Mouse (Mus musculus): ENCODE measurements around the gene Upk2. TPM values are rescaled to one million over a fixed set of nuclear protein-coding genes. Genes with fewer than 3 reads are reported as not detected.
A peak's percentile ranks its signal among the peaks of the same experiment; 100 is the strongest.

The Upk2 gene
- polyA plus RNA-seq, 1 experiment from 2014 or later = not detected

DNA sequence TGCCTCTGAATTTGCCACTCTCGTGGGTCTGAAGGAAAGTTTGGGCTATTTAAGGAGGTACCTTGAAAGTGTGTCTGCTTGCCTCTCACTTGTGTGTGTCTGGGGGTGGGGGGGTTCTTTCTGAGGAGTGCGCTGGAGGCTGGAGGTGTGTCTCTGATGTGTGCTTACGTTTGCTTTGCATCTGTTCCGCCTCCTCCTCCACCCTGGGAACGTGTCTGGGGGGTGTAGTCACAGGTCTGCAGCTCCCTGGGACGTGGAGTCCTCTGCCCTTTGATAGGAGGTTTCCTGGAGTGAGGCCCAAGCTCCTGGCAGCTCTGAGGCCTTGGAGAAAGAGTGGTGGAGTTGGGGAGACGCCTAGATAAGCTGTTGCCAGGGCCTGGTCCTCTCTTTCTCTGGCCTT, 32.7 kb upstream of the Upk2 start:
- H3K4me2 ChIP-seq = peak overlapping the region; percentile 83
- H3K36me3 ChIP-seq = peaks cover 9% of the 10 kb centered on the region; the same call in 1 of the 2 replicates
- ATAC-seq (ENCODE audit: extremely low read depth, insufficient number of reproducible peaks, low FRiP score, low TSS enrichment) = peak; percentile 11
- no peaks in the 10 kb centered on the region for H3K27me3 ChIP-seq (replicated peaks)
- peak overlapping the region; percentile 91 for H3K27ac ChIP-seq (replicated peaks)
- H3K9ac ChIP-seq = peak overlapping the region; percentile 99
- under 1% methylated on average over 7 of the region's 7 CpGs for WGBS
- no peaks in the 10 kb centered on the region for H3K9me3 ChIP-seq
- H3K4me1 ChIP-seq = peaks cover 85% of the 10 kb centered on the region
- H3K4me3 ChIP-seq = peak overlapping the region; percentile 99

DNA sequence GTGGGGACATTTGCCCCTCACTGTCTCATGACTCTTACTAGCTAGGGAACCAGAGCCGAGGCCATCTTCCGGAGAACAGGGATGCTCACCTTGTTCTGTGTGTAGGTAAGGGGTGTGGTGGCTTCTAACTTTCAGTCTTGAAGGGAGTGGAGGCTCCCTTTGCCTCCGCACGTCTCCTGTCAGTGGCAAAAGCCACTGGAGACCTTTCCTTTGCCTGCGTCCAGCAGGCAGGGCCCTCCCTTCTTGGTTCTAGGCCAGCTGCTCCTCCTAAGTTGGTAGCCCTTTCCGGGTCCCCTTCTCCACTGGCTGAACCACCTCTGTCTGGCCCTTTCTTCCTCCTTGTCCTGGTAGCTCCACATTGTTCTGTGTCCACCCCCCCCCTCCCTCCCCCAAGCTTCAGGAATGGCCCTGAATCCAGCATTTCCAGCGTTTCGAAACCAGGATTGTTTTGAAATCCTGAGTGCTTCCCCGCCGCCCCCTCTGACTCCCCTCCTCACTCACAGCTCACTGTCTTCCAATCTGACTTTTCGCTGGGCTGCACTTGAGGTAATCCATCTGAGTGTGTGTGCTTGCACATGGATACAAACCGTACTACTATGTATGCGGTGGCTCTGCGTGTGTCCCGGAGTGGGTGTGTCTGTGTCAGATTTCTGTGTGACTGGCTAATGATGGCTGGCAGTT, 32.1 kb upstream of the Upk2 start:
- peak overlapping the region; percentile 99 for H3K9ac ChIP-seq
- peak overlapping the region; percentile 99 for H3K4me3 ChIP-seq
- WGBS = 12% methylated on average over 15 of the region's 15 CpGs
- H3K4me1 ChIP-seq = peaks cover 85% of the 10 kb centered on the region
- peak overlapping the region; percentile 83 for H3K4me2 ChIP-seq
- no peaks in the 10 kb centered on the region for H3K9me3 ChIP-seq
- H3K36me3 ChIP-seq = peaks cover 6% of the 10 kb centered on the region; the same call in 1 of the 2 replicates
- H3K27me3 ChIP-seq (replicated peaks) = no peaks in the 10 kb centered on the region
- no peak for ATAC-seq (ENCODE audit: extremely low read depth, insufficient number of reproducible peaks, low FRiP score, low TSS enrichment)
- H3K27ac ChIP-seq (replicated peaks) = peak overlapping the region; percentile 91

DNA sequence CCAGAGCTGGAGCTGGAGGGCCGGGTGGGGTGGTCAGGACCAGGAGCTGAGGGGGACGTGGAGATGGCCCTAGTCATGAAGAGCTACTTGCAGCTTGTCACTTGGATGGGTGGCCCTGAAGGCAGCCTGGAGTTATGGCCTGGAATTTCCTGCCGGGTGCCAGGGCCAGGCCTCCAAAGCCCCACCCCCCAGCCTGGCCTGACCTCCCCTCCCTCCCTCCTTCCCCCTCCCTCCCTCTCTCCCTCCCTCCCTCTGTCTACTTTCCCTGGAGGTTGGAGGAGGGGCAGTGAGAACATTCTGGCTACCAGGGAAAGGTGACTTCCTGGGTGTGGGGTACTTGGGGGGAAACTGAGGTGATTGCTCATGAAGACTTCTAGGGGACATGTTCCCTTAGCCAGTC, 31.6 kb upstream of the Upk2 start:
- Histone ChIP-seq H3K4me2 (peak overlapping the region; percentile 83), H3K4me1 (peaks cover 81% of the 10 kb centered on the region), H3K9me3 (no peaks in the 10 kb centered on the region), H3K9ac (peak overlapping the region; percentile 99), H3K27ac (replicated peaks) (peak overlapping the region; percentile 91), H3K36me3 (peaks cover under 1% of the 10 kb centered on the region; the same call in 1 of the 2 replicates), H3K27me3 (replicated peaks) (no peaks in the 10 kb centered on the region), H3K4me3 (peak overlapping the region; percentile 99)
- ATAC-seq (ENCODE audit: extremely low read depth, insufficient number of reproducible peaks, low FRiP score, low TSS enrichment) = no peak
- WGBS = 4% methylated on average over 3 of the region's 3 CpGs

DNA sequence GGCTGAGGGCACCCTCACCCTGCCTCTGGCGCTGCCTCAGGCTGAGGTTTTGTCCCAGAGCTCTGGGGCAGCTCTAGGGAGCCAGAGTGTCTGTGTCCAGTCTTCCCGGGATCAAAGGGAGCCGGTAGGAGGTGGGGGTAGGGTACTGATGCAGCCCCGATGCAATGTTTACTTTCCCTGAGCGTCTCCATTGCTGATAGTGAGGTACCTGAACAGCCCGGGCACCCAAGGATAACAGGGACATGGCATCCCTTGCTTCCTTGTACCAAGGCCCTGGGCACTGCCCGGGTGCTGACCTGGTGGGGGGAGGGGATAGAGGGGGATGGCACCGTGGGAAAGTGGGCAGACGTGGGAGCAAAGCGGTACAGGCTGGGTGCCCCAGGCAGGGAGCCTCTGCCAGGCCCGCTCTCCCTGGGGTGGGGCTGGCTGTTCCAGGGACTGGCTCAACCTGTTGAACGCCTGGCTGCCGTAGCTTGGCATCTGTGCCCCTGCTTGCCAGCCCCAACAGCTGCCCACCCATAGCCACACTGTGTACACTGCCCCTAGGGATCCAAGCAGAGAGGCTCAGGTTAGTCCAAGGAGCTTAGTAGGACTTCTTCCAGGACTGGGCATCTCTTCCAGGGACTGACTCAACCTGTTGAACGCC, 30.9 kb upstream of the Upk2 start:
- no peaks in the 10 kb centered on the region for H3K36me3 ChIP-seq
- peak overlapping the region; percentile 91 for H3K27ac ChIP-seq (replicated peaks)
- peak overlapping the region; percentile 99 for H3K9ac ChIP-seq
- no peaks in the 10 kb centered on the region for H3K9me3 ChIP-seq
- H3K4me2 ChIP-seq = peak overlapping the region; percentile 83
- ATAC-seq (ENCODE audit: extremely low read depth, insufficient number of reproducible peaks, low FRiP score, low TSS enrichment) = no peak
- peak overlapping the region; percentile 99 for H3K4me3 ChIP-seq
- H3K27me3 ChIP-seq (replicated peaks) = no peaks in the 10 kb centered on the region
- WGBS = 28% methylated on average over 14 of the region's 14 CpGs
- peaks cover 74% of the 10 kb centered on the region for H3K4me1 ChIP-seq

DNA sequence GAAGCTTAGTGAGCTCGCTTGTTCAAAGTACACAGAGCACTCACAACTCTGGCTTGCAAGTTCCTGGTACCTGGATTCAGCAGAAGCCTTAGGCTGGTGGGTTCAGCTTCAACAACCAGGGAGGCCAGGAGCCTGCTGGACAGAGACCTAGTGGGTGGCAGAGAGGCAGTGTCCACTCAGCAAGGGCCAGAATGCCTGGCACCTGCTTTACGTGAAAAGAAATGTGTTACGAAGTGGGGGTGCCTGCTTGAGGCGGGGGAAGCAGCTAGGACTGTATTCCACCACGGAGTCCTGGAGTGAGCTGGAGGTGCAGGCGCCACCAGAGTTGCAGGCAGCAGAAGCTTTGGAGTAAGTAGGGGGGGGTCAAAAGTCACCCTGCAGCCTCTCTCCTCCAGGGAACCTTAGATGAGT, 30.3 kb upstream of the Upk2 start:
- peaks cover 73% of the 10 kb centered on the region for H3K4me1 ChIP-seq
- H3K9me3 ChIP-seq = no peaks in the 10 kb centered on the region
- peak overlapping the region; percentile 99 for H3K4me3 ChIP-seq
- ATAC-seq (ENCODE audit: extremely low read depth, insufficient number of reproducible peaks, low FRiP score, low TSS enrichment) = no peak
- peak overlapping the region; percentile 83 for H3K4me2 ChIP-seq
- WGBS = 36% methylated on average over 6 of the region's 6 CpGs
- H3K9ac ChIP-seq = peak overlapping the region; percentile 99
- no peaks in the 10 kb centered on the region for H3K27me3 ChIP-seq (replicated peaks)
- H3K36me3 ChIP-seq = no peaks in the 10 kb centered on the region
- H3K27ac ChIP-seq (replicated peaks) = peak overlapping the region; percentile 91

DNA sequence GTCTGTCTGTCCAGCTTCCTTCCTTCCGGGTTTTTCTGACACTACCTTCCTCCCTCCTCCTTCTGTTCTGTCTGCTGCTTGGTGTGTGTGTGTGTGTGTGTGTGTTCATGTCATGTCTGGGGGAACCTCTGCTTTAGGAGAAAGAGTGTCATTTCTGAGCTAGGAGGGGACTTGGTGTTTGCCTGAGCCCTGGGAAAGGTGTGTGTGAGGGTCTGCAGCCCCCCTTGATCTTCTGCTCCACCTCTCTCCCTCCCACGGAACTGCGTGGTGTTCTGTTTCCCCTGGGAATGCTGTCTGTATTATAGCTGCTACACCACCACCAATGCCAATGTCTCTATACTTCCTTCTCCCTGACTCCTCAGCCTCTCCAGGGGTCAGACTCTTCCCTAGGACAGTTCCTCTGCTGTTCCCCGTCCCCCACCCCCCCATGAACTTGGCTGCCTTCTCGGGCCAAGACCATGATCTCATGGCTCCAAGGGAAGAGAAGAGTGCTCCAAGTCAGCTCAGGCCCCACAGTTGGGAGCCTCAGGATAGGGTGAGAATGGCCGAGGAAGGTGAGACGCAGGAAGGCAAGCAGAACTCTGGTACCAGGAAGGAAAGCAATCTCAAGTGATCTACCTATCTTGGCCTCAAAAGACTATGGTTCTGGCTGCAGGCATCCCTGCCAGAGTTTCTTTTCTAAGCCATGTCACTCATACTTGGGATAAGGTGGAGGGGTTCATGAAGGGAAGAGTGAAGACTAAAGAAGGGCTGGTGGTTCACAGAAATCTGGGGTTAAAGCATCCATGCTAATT, 29.7 kb upstream of the Upk2 start:
- Histone ChIP-seq H3K4me1 (peaks cover 71% of the 10 kb centered on the region), H3K9me3 (no peaks in the 10 kb centered on the region), H3K36me3 (no peaks in the 10 kb centered on the region), H3K27ac (replicated peaks) (peak overlapping the region; percentile 91), H3K4me3 (peak overlapping the region; percentile 99), H3K9ac (peak overlapping the region; percentile 99), H3K4me2 (peak overlapping the region; percentile 83), H3K27me3 (replicated peaks) (no peaks in the 10 kb centered on the region)
- no peak for ATAC-seq (ENCODE audit: extremely low read depth, insufficient number of reproducible peaks, low FRiP score, low TSS enrichment)
- WGBS = 18% methylated on average over 7 of the region's 7 CpGs

DNA sequence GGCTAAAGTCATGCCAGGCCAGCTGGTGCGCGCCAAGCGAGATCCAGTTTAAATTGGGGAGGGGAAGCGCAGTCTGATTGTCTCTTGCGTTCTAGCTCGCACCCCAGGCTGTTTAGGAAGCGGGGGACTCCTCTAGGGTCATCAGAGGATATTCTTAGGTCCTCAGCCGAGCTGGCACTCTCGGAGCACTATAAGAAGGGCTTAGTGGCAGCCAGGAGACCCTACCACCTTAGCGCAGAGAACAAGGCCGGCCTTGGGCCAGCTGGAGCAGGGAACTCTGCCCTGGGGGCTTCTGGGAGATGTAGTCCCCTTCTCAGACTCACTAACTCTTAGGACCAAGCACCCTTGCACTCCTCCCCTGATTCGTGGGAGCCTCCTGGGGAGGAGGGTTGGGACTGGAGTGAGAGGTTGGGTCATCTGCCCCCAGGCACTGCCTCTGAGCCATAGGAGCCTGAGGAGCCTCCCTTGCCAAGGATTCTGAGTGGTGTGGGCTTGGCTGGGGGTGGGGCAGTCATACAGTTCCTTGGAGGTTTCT, 28.8 kb upstream of the Upk2 start:
- H3K4me1 ChIP-seq = peaks cover 62% of the 10 kb centered on the region
- peak overlapping the region; percentile 99 for H3K9ac ChIP-seq
- no peaks in the 10 kb centered on the region for H3K36me3 ChIP-seq
- 1% methylated on average over 12 of the region's 12 CpGs for WGBS
- no peaks in the 10 kb centered on the region for H3K9me3 ChIP-seq
- no peak for ATAC-seq (ENCODE audit: extremely low read depth, insufficient number of reproducible peaks, low FRiP score, low TSS enrichment)
- H3K4me2 ChIP-seq = peak overlapping the region; percentile 83
- H3K27me3 ChIP-seq (replicated peaks) = no peaks in the 10 kb centered on the region
- H3K4me3 ChIP-seq = peak overlapping the region; percentile 99
- peak overlapping the region; percentile 91 for H3K27ac ChIP-seq (replicated peaks)

DNA sequence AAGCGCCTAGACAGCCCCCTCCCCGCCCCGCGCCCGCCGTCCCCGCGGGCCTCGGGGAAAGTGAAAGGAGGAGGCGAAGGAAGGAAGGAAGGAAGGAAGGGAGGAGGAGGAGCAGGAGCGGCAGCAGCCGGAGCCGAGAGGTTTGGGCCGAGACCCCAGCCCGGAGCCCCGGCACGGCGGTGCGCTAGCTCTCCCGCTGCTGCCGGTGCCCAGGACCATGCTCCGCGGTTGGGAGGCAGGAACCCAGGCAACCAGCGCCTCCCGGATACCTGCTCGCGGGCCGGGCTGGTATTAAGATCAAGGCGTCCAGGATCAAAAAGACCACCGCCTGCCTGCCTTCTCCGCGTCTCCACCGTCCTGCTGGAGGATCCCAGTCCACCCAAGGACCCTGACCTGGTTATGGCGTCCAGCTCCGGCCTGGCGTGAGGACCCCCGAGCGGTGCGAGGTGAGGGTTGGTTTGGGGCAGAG, 28.3 kb upstream of the Upk2 start:
- Histone ChIP-seq H3K4me2 (peak overlapping the region; percentile 83), H3K4me3 (peak overlapping the region; percentile 99), H3K27ac (replicated peaks) (peak overlapping the region; percentile 91), H3K36me3 (no peaks in the 10 kb centered on the region), H3K9ac (peak overlapping the region; percentile 99), H3K9me3 (no peaks in the 10 kb centered on the region), H3K4me1 (peaks cover 57% of the 10 kb centered on the region), H3K27me3 (replicated peaks) (no peaks in the 10 kb centered on the region)
- under 1% methylated on average over 32 of the region's 39 CpGs for WGBS
- no peak for ATAC-seq (ENCODE audit: extremely low read depth, insufficient number of reproducible peaks, low FRiP score, low TSS enrichment)

DNA sequence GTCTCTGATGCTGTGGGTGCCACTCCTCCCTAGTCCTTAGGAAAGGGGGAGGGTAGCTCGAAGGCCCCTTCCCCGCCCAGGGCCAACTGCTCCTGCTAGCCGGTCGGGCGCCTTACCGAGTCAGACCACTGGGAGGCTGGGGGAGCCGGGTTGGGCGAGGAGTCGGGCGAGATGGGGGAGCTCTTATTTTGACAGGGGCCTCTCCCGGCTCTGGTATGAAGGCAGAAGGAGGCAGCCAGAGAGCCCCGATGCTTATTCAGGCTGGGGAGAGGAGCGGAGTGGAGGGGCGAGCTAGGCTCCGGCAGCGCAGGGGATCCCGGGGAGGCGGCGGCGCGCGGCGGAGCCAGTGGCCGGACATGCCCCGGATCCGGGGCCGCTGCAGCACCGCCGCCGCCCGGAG, 27.8 kb upstream of the Upk2 start, which contains the start of gene Bcl9l:
Bcl9l (plus strand) TSS at position 274 of the 400 bp plus-strand sequence.
- Histone ChIP-seq H3K4me1 (peaks cover 54% of the 10 kb centered on the region), H3K36me3 (no peaks in the 10 kb centered on the region), H3K27me3 (replicated peaks) (no peaks in the 10 kb centered on the region), H3K9ac (peak within 1 kb of the TSS; percentile 99), H3K4me2 (peak within 1 kb of the TSS; percentile 83), H3K9me3 (no peaks in the 10 kb centered on the region), H3K27ac (replicated peaks) (peak within 1 kb of the TSS; percentile 91), H3K4me3 (peak within 1 kb of the TSS; percentile 99)
- WGBS = 1% methylated on average over 31 of the region's 31 CpGs
- ATAC-seq (ENCODE audit: extremely low read depth, insufficient number of reproducible peaks, low FRiP score, low TSS enrichment) = peak; percentile 23; the same call in 1 of the 2 replicates

DNA sequence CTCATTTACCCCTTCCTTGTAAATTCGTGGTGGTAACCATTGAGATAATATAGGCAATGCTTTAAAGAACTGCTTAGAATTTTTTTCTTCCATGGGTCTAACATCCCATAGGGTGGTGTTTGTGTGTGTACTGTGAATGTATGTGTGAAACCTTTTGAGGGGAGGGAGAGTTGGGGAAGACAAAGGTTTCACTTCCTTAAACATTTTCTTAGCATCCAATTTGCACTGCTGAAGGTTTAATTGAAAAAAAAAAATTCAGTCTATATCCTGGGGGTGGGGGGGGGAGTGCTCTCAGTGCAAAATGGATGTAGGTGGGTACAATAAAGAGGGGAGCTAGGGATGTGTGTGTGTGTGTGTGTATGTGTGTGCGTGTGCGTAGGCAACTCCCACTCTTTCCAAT, 27.3 kb upstream of the Upk2 start:
- ATAC-seq (ENCODE audit: extremely low read depth, insufficient number of reproducible peaks, low FRiP score, low TSS enrichment) = no peak
- Histone ChIP-seq H3K4me1 (peaks cover 54% of the 10 kb centered on the region), H3K4me3 (peak overlapping the region; percentile 99), H3K4me2 (peak overlapping the region; percentile 83), H3K27ac (replicated peaks) (peak overlapping the region; percentile 91), H3K27me3 (replicated peaks) (no peaks in the 10 kb centered on the region), H3K9ac (peak overlapping the region; percentile 99), H3K36me3 (no peaks in the 10 kb centered on the region), H3K9me3 (no peaks in the 10 kb centered on the region)
- 6% methylated on average over 3 of the region's 3 CpGs for WGBS
